ENCODE assay signal across 10 mouse cellular contexts in genomic region chr17:14244195-14244965, GRCm38 (mm10). TPM values are rescaled to one million over a fixed set of nuclear protein-coding genes. Genes with fewer than 3 reads are reported as not detected.
A peak's percentile ranks its signal among the peaks of the same experiment; 100 is the strongest.
DNase-seq lines count a peak whose midpoint lies in the region; ATAC-seq and TF ChIP-seq lines count a peak whose summit lies in the region.
"Had no signal": no experiment of that assay in that cellular context is flagged by ENCODE, and none has a peak within 500 bp of the region (broad histone marks: within the 10 kb centered on the region; RNA-seq: fewer than 3 reads in every experiment).

No protein-coding gene starts in this region.

- peaks cover 12% of the 10 kb centered on the region for H3K4me1 ChIP-seq in embryonic facial prominence, embryonic 15.5 days
- no peaks in the 10 kb centered on the region for H3K4me1 ChIP-seq in lung, adult 2 months (ENCODE audit: control insufficient read depth, insufficient read depth, low read length)
- H3K4me1 ChIP-seq in forebrain, embryonic 15.5 days: no peaks in the 10 kb centered on the region
- H3K4me1 ChIP-seq: hindbrain, embryonic 12.5 days had no signal

- no peak for TF ChIP-seq POLR2A in lung, adult 2 months (IDR thresholded peaks at IDR 0.05; ENCODE audit: borderline replicate concordance, extremely low read depth, low read depth, low read length)

- no peaks in the 10 kb centered on the region for H3K9me3 ChIP-seq in embryonic facial prominence, embryonic 15.5 days (replicated peaks)
- no peaks in the 10 kb centered on the region for H3K9me3 ChIP-seq in forebrain, embryonic 15.5 days
- H3K9me3 ChIP-seq: hindbrain, embryonic 12.5 days; limb, embryonic 12.5 days had no signal

- H3K4me2 ChIP-seq in embryonic facial prominence, embryonic 15.5 days (replicated peaks): no peak overlapping the region
- H3K4me2 ChIP-seq in forebrain, embryonic 15.5 days (replicated peaks): no peak overlapping the region
- H3K4me2 ChIP-seq: hindbrain, embryonic 12.5 days; limb, embryonic 12.5 days had no signal

- H3K27me3 ChIP-seq in embryonic facial prominence, embryonic 15.5 days: no peaks in the 10 kb centered on the region
- no peaks in the 10 kb centered on the region for H3K27me3 ChIP-seq in forebrain, embryonic 15.5 days

- H3K4me3 ChIP-seq in embryonic facial prominence, embryonic 15.5 days (replicated peaks): no peak overlapping the region
- no peak overlapping the region for H3K4me3 ChIP-seq in lung, adult 2 months (replicated peaks; ENCODE audit: extremely low read depth, low read depth, low read length)
- no peak overlapping the region for H3K4me3 ChIP-seq in forebrain, embryonic 15.5 days
- H3K4me3 ChIP-seq: hindbrain, embryonic 12.5 days; limb, embryonic 12.5 days had no signal

- peak; percentile 37; the same call in 1 of the 2 replicates for ATAC-seq in embryonic facial prominence, embryonic 15.5 days (ENCODE audit: insufficient number of reproducible peaks, low FRiP score, low TSS enrichment, low read depth)
- ATAC-seq in forebrain, embryonic 15.5 days (replicated peaks): no peak

- no peak overlapping the region for H3K9ac ChIP-seq in embryonic facial prominence, embryonic 15.5 days
- no peak overlapping the region for H3K9ac ChIP-seq in forebrain, embryonic 15.5 days (replicated peaks)
- H3K9ac ChIP-seq: hindbrain, embryonic 12.5 days; limb, embryonic 12.5 days had no signal

- H3K27ac ChIP-seq in embryonic facial prominence, embryonic 15.5 days (replicated peaks): peak overlapping the region; percentile 65
- no peak overlapping the region for H3K27ac ChIP-seq in forebrain, embryonic 15.5 days (replicated peaks)
- H3K27ac ChIP-seq: hindbrain, embryonic 12.5 days; limb, embryonic 12.5 days had no signal

- no peak for TF ChIP-seq CTCF in lung, adult 2 months (IDR thresholded peaks at IDR 0.05; ENCODE audit: insufficient read depth, low read length)

- WGBS in embryonic facial prominence, embryonic 15.5 days: 49% methylated on average over 11 of the region's 11 CpGs
- WGBS in lung, adult 2 months: 47% methylated on average over 11 of the region's 11 CpGs
- WGBS in forebrain, embryonic 15.5 days: 69% methylated on average over 11 of the region's 11 CpGs

- DNase-seq in adrenal gland, adult 2 months: peak; percentile 27
- no peak for DNase-seq in adrenal gland, postnatal 4 days (ENCODE audit: low spot score in 2 of 2)
- DNase-seq in NIH3T3 (ENCODE audit: low read depth): peak; percentile 47
- DNase-seq in lung, adult 2 months: peak; percentile 54
- DNase-seq in kidney, postnatal 25 days: no peak
- DNase-seq in kidney, adult 8-10 months: no peak

- no peaks in the 10 kb centered on the region for H3K36me3 ChIP-seq in embryonic facial prominence, embryonic 15.5 days
- H3K36me3 ChIP-seq in forebrain, embryonic 15.5 days: no peaks in the 10 kb centered on the region
- H3K36me3 ChIP-seq: hindbrain, embryonic 12.5 days; limb, embryonic 12.5 days had no signal

RNA-seq across cellular contexts. Expression of gene Smoc2, which starts 34.9 kb away (rescaled TPM):
- total RNA-seq in adrenal gland, adult 2 months (2021): 10 to 100 TPM; 30.5 to 44.2 TPM
- 108 and 121 TPM in 2 replicates for polyA plus RNA-seq in adrenal gland, adult 2 months (2012; rRNA removed)
- 10 to 100 TPM; 43.2 to 46.4 TPM for total RNA-seq in adrenal gland, postnatal 4 days (2021)
- 172 and 177 TPM in 2 replicates for polyA plus RNA-seq in embryonic facial prominence, embryonic 15.5 days (2015; fragmentation: Nextera tagmentation; extraction: Ambion mirVana)
- 21.9 and 24.1 TPM in 2 replicates for polyA plus RNA-seq in lung, adult 2 months (2012; rRNA removed)
- 1.4 and 2.1 TPM in 2 replicates for polyA plus RNA-seq in forebrain, embryonic 15.5 days (2015; fragmentation: Nextera tagmentation; extraction: Ambion mirVana)

RNA-seq across cellular contexts. Expression of gene Dact2, which starts 40.3 kb away (rescaled TPM):
- total RNA-seq in adrenal gland, adult 2 months (2021): 1 to 10 TPM; 1.1 to 1.9 TPM
- polyA plus RNA-seq in adrenal gland, adult 2 months (2012; rRNA removed): 1.6 and 4.0 TPM in 2 replicates
- total RNA-seq in adrenal gland, postnatal 4 days (2021): 1 to 10 TPM; 2.4 to 9.2 TPM
- 3.5 and 3.9 TPM in 2 replicates for polyA plus RNA-seq in embryonic facial prominence, embryonic 15.5 days (2015; fragmentation: Nextera tagmentation; extraction: Ambion mirVana)
- polyA plus RNA-seq in lung, adult 2 months (2012; rRNA removed): 3.0 and 3.3 TPM in 2 replicates
- polyA plus RNA-seq in forebrain, embryonic 15.5 days (2015; fragmentation: Nextera tagmentation; extraction: Ambion mirVana): 0.57 and 1.1 TPM in 2 replicates

Comparison
In these comparisons a context has a peak if more than half of its experiments do, and no peak if none do; other contexts are left out.
1. DNase-seq: peak in adrenal gland, adult 2 months (single experiment), NIH3T3 (single experiment) and lung, adult 2 months (single experiment); none in adrenal gland, postnatal 4 days (0 of 2), kidney, postnatal 25 days (0 of 2) and kidney, adult 8-10 months (0 of 2).